Comparison of ENCODE assay signal across 11 mouse cellular contexts in genomic region chr12:84150976-84151375, GRCm38 (mm10). TPM values are rescaled to one million over a fixed set of nuclear protein-coding genes. Genes with fewer than 3 reads are reported as not detected.
DNase-seq lines count a peak whose midpoint lies in the region; ATAC-seq and TF ChIP-seq lines count a peak whose summit lies in the region.
"Had no signal": no experiment of that assay in that cellular context is flagged by ENCODE, and none has a peak within 500 bp of the region (broad histone marks: within the 10 kb centered on the region; RNA-seq: fewer than 3 reads in every experiment).

No protein-coding gene starts in this region.

- ATAC-seq in stomach, postnatal 0 days (ENCODE audit: low FRiP score, low TSS enrichment): no peak

- no peaks in the 10 kb centered on the region for H3K79me2 ChIP-seq in liver, adult 2 months (ENCODE audit: control insufficient read depth, insufficient read depth, low read length)

- H3K27me3 ChIP-seq in liver, adult 2 months (ENCODE audit: control insufficient read depth, insufficient read depth, low read length): no peaks in the 10 kb centered on the region
- H3K27me3 ChIP-seq in stomach, postnatal 0 days (ENCODE audit: control insufficient read depth, insufficient read depth, low read length): no peaks in the 10 kb centered on the region
- no peaks in the 10 kb centered on the region for H3K27me3 ChIP-seq in limb, embryonic 10.5 days (ENCODE audit: low read depth, poor library complexity, severe bottlenecking)
- H3K27me3 ChIP-seq: hindbrain, embryonic 12.5 days had no signal

- no peaks in the 10 kb centered on the region for H3K9me3 ChIP-seq in stomach, postnatal 0 days (ENCODE audit: control insufficient read depth, low read length)
- H3K9me3 ChIP-seq in limb, embryonic 10.5 days (replicated peaks): no peaks in the 10 kb centered on the region
- H3K9me3 ChIP-seq: hindbrain, embryonic 12.5 days had no signal

- peaks cover 6% of the 10 kb centered on the region for H3K4me1 ChIP-seq in liver, adult 2 months (ENCODE audit: control insufficient read depth, insufficient read depth, low read length)
- H3K4me1 ChIP-seq in stomach, postnatal 0 days (replicated peaks; ENCODE audit: control insufficient read depth, insufficient read depth): no peaks in the 10 kb centered on the region; the same call in 1 of the 2 replicates
- peaks cover 22% of the 10 kb centered on the region for H3K4me1 ChIP-seq in limb, embryonic 10.5 days

- TF ChIP-seq POLR2A in liver, adult 2 months (IDR thresholded peaks at IDR 0.05; ENCODE audit: extremely low read depth, insufficient read depth, low read length): no peak

- no peak overlapping the region for H3K4me3 ChIP-seq in liver, adult 2 months (ENCODE audit: insufficient read depth, low read depth, low read length)
- H3K4me3 ChIP-seq in stomach, postnatal 0 days (ENCODE audit: low read depth, low read length): no peak overlapping the region
- no peak overlapping the region for H3K4me3 ChIP-seq in limb, embryonic 10.5 days
- H3K4me3 ChIP-seq: hindbrain, embryonic 12.5 days had no signal

- H3K36me3 ChIP-seq in liver, adult 2 months (ENCODE audit: control insufficient read depth, insufficient read depth, low read length): peaks cover 10% of the 10 kb centered on the region
- peaks cover 19% of the 10 kb centered on the region for H3K36me3 ChIP-seq in stomach, postnatal 0 days (ENCODE audit: control insufficient read depth, insufficient read depth, low read length)
- H3K36me3 ChIP-seq in limb, embryonic 10.5 days: peaks cover 67% of the 10 kb centered on the region

- DNase-seq in adrenal gland, postnatal 14 days: peak; percentile 44
- no peak for DNase-seq in adrenal gland, postnatal 36 days
- peak; percentile 29 for DNase-seq in lung, postnatal 36 days
- DNase-seq in lung, adult 18-20 months: no peak
- peak; percentile 24 for DNase-seq in liver, adult 2 months (ENCODE audit: extremely low read depth, low read depth, low spot score)
- DNase-seq in stomach, postnatal 0 days (ENCODE audit: low spot score): no peak
- DNase-seq in limb, embryonic 10.5 days (ENCODE audit: low spot score): no peak
- DNase-seq in gastrocnemius, postnatal 25 days: no peak
- DNase-seq: cerebellum, adult 8-10 months; lung, postnatal 14 days had no signal

- H3K9ac ChIP-seq in liver, adult 2 months (ENCODE audit: low read depth, low read length): no peak overlapping the region
- no peak overlapping the region for H3K9ac ChIP-seq in stomach, postnatal 0 days (ENCODE audit: low read length)
- H3K9ac ChIP-seq: hindbrain, embryonic 12.5 days had no signal

- TF ChIP-seq EP300 in stomach, postnatal 0 days (optimal IDR thresholded peaks at IDR 0.05): no peak

- H3K27ac ChIP-seq in liver, adult 2 months (replicated peaks; ENCODE audit: insufficient read depth, low read depth, low read length): no peak overlapping the region
- peak overlapping the region; percentile 56 for H3K27ac ChIP-seq in stomach, postnatal 0 days (replicated peaks)
- no peak overlapping the region for H3K27ac ChIP-seq in limb, embryonic 10.5 days

- H3K4me2 ChIP-seq in stomach, postnatal 0 days (replicated peaks; ENCODE audit: low read depth): no peak overlapping the region
- H3K4me2 ChIP-seq: hindbrain, embryonic 12.5 days had no signal

- no peak for TF ChIP-seq CTCF in liver, adult 2 months (IDR thresholded peaks at IDR 0.05; ENCODE audit: low read depth, low read length)
- no peak for TF ChIP-seq CTCF in stomach, postnatal 0 days (IDR thresholded peaks at IDR 0.05; ENCODE audit: low read depth)

- WGBS in liver, adult 2 months: 33% methylated on average over 6 of the region's 6 CpGs
- WGBS in stomach, postnatal 0 days: 35% methylated on average over 6 of the region's 6 CpGs
- 80% methylated on average over 6 of the region's 6 CpGs for WGBS in limb, embryonic 10.5 days

RNA-seq across cellular contexts. Expression of gene Pnma1, which starts 2.7 kb away (rescaled TPM):
- 0.30 and 0.44 TPM in 2 replicates for total RNA-seq in adrenal gland, postnatal 14 days (2021)
- total RNA-seq in adrenal gland, postnatal 36 days (2021): under 1 TPM; 0.23 to 0.26 TPM
- total RNA-seq in liver, adult 2 months (2014; rRNA removed): 0.18 and 0.20 TPM in 2 replicates
- not detected in 2 replicates for polyA plus RNA-seq in liver, adult 2 months (2012; rRNA removed)
- polyA plus RNA-seq in stomach, postnatal 0 days (2015; fragmentation: Nextera tagmentation; extraction: Ambion mirVana): 0.48 and 0.49 TPM in 2 replicates
- polyA plus RNA-seq in limb, embryonic 10.5 days (2016; fragmentation: Nextera tagmentation; extraction: Ambion mirVana): 1.2 TPM in 2 replicates
- under 1 TPM; 0.10 to 0.24 TPM for total RNA-seq in gastrocnemius, postnatal 25 days (2021)

RNA-seq across cellular contexts. Expression of gene Dnal1, which starts 36.8 kb away (rescaled TPM):
- total RNA-seq in adrenal gland, postnatal 14 days (2021): 17.3 and 17.7 TPM in 2 replicates
- 10 to 100 TPM; 14.1 to 19.5 TPM for total RNA-seq in adrenal gland, postnatal 36 days (2021)
- total RNA-seq in liver, adult 2 months (2014; rRNA removed): 0.40 and 0.46 TPM in 2 replicates
- polyA plus RNA-seq in liver, adult 2 months (2012; rRNA removed): 0.29 and 0.38 TPM in 2 replicates
- polyA plus RNA-seq in stomach, postnatal 0 days (2015; fragmentation: Nextera tagmentation; extraction: Ambion mirVana): 1.2 and 1.7 TPM in 2 replicates
- 3.7 and 4.9 TPM in 2 replicates for polyA plus RNA-seq in limb, embryonic 10.5 days (2016; fragmentation: Nextera tagmentation; extraction: Ambion mirVana)
- 1 to 10 TPM; 6.9 to 7.2 TPM for total RNA-seq in gastrocnemius, postnatal 25 days (2021)

RNA-seq across cellular contexts. Expression of gene Acot6, which starts 50.5 kb away (rescaled TPM):
- 4.7 and 5.5 TPM in 2 replicates for total RNA-seq in adrenal gland, postnatal 14 days (2021)
- total RNA-seq in adrenal gland, postnatal 36 days (2021): 1 to 10 TPM; 4.5 to 4.6 TPM
- 0.74 and 1.1 TPM in 2 replicates for total RNA-seq in liver, adult 2 months (2014; rRNA removed)
- 0.97 and 1.1 TPM in 2 replicates for polyA plus RNA-seq in liver, adult 2 months (2012; rRNA removed)
- 1.3 TPM in 2 replicates for polyA plus RNA-seq in stomach, postnatal 0 days (2015; fragmentation: Nextera tagmentation; extraction: Ambion mirVana)
- polyA plus RNA-seq in limb, embryonic 10.5 days (2016; fragmentation: Nextera tagmentation; extraction: Ambion mirVana): 0.48 and 0.73 TPM in 2 replicates
- total RNA-seq in gastrocnemius, postnatal 25 days (2021): 1 to 10 TPM; 1.5 to 1.6 TPM

Comparison
In these comparisons a context has a peak if more than half of its experiments do, and no peak if none do; other contexts are left out.
1. DNase-seq: peak in adrenal gland, postnatal 14 days (single experiment), lung, postnatal 36 days (single experiment) and liver, adult 2 months (single experiment); none in adrenal gland, postnatal 36 days (0 of 2), lung, adult 18-20 months (0 of 2), stomach, postnatal 0 days (single experiment), limb, embryonic 10.5 days (single experiment) and gastrocnemius, postnatal 25 days (single experiment).